Mouse (Mus musculus) lung, adult 2 months (tissue): ENCODE measurements around the gene Sptlc2. TPM values are rescaled to one million over a fixed set of nuclear protein-coding genes. Genes with fewer than 3 reads are reported as not detected.

Experiments used
- DNase-seq: peaks from one replicate; pipeline ENCODE4 v3.0.0; 2022
- H3K4me1 ChIP-seq: fragments of 200-500 bp; 2 replicates; pipeline ENCODE4 v1.6.1; 2011; ENCODE audit warnings: low read length; ENCODE audit not compliant: control insufficient read depth, insufficient read depth
- H3K4me3 ChIP-seq: fragments of 200-500 bp; replicated peaks from 2 replicates; pipeline ENCODE3; 2011; ENCODE audit warnings: low read depth, mild to moderate bottlenecking, control low read depth, low read length; ENCODE audit errors: extremely low read depth
- CTCF ChIP-seq: fragments of 200-500 bp; IDR thresholded peaks from 2 replicates; pipeline ENCODE4 v1.5.1; 2011; ENCODE audit warnings: mild to moderate bottlenecking, low read length, control low read depth; ENCODE audit not compliant: insufficient read depth
- POLR2A ChIP-seq: fragments of 200-500 bp; IDR thresholded peaks from 2 replicates; pipeline ENCODE4 v1.6.1; 2011; ENCODE audit warnings: low read depth, mild to moderate bottlenecking, control low read depth, low read length, borderline replicate concordance; ENCODE audit errors: extremely low read depth
- WGBS: fragments of 180-500 bp; shearing (Covaris S2); methylation state at CpG from one replicate; pipeline ENCODE4 v1.1.7; 2018; 5-methylcytosine and 5-hydroxymethylcytosine counted together
- polyA plus RNA-seq: library from polyadenylated mRNA; depleted of rRNA; stranded (reverse); fragments of >200 nt; gene quantifications from 2 replicates; pipeline ENCODE4 v1.2.3, GENCODE M21; 2012

Gene Sptlc2
- polyA plus RNA-seq, 1 experiment: 35.0 TPM

GRCm38 (mm10) chr12:87397126-87397525, 9.0 kb upstream of the Sptlc2 start:
- no peak overlapping the region for H3K4me3 ChIP-seq
- 61% methylated on average over 4 of the region's 4 CpGs for WGBS
- no peak for DNase-seq
- H3K4me1 ChIP-seq: peaks cover 7% of the 10 kb centered on the region
- TF ChIP-seq POLR2A (no peak), CTCF (no peak)

GRCm38 (mm10) chr12:87394316-87394715, 6.2 kb upstream of the Sptlc2 start:
- no peak overlapping the region for H3K4me3 ChIP-seq
- DNase-seq: no peak
- no peak for TF ChIP-seq CTCF
- TF ChIP-seq POLR2A: no peak
- WGBS: 79% methylated on average over 6 of the region's 6 CpGs
- peaks cover 9% of the 10 kb centered on the region for H3K4me1 ChIP-seq

GRCm38 (mm10) chr12:87393447-87394145, 5.4 kb upstream of the Sptlc2 start:
- whole genome bisulfite sequencing: 16% methylated on average over 4 of the region's 4 CpGs
- DNase-seq: peak; percentile 43
- Histone ChIP-seq H3K4me3 (no peak overlapping the region), H3K4me1 (peaks cover 9% of the 10 kb centered on the region)
- TF ChIP-seq CTCF (no peak), POLR2A (no peak)

GRCm38 (mm10) chr12:87391355-87391754, 3.2 kb upstream of the Sptlc2 start:
- Histone ChIP-seq H3K4me1 (peaks cover 9% of the 10 kb centered on the region), H3K4me3 (no peak overlapping the region)
- TF ChIP-seq CTCF (no peak), POLR2A (no peak)
- DNase-seq: no peak

- TF ChIP-seq CTCF (no peak), POLR2A (no peak)
- DNase-seq: no peak
- peaks cover 10% of the 10 kb centered on the region for H3K4me1 ChIP-seq
- no peak overlapping the region for H3K4me3 ChIP-seq
- WGBS: 63% methylated on average over 3 of the region's 3 CpGs
Measured at GRCm38 (mm10) chr12:87389231-87389630, 1.1 kb upstream of the Sptlc2 start.

GRCm38 (mm10) chr12:87387171-87388121, 709 bp downstream of the Sptlc2 start:
- Histone ChIP-seq H3K4me3 (peak overlapping the region; percentile 91), H3K4me1 (peaks cover 7% of the 10 kb centered on the region; the same call in 1 of the 2 replicates)
- no peak for TF ChIP-seq POLR2A
- no peak for TF ChIP-seq CTCF
- peak; percentile 52 for DNase-seq
- under 1% methylated on average over 65 of the region's 65 CpGs for WGBS

GRCm38 (mm10) chr12:87385051-87385450, 3.1 kb downstream of the Sptlc2 start:
- DNase-seq: no peak
- TF ChIP-seq CTCF (no peak), POLR2A (no peak)
- Histone ChIP-seq H3K4me3 (no peak overlapping the region), H3K4me1 (peaks cover 24% of the 10 kb centered on the region)
- WGBS: 66% methylated on average over 3 of the region's 3 CpGs

GRCm38 (mm10) chr12:87381380-87381682, 6.8 kb downstream of the Sptlc2 start:
- Histone ChIP-seq H3K4me3 (no peak overlapping the region), H3K4me1 (peaks cover 26% of the 10 kb centered on the region)
- 13% methylated on average over 2 of the region's 2 CpGs for WGBS
- no peak for DNase-seq
- TF ChIP-seq POLR2A: no peak
- no peak for TF ChIP-seq CTCF

- H3K4me3 ChIP-seq: no peak overlapping the region
- no peak for TF ChIP-seq CTCF
- TF ChIP-seq POLR2A: no peak
- peaks cover 24% of the 10 kb centered on the region for H3K4me1 ChIP-seq
- WGBS: 45% methylated on average over 10 of the region's 10 CpGs
- no peak for DNase-seq
Measured at GRCm38 (mm10) chr12:87380586-87381379, 7.4 kb downstream of the Sptlc2 start.
